Mouse (Mus musculus): ENCODE data around the gene Myo5a. TPM values are rescaled to one million over a fixed set of nuclear protein-coding genes. Genes with fewer than 3 reads are reported as not detected.

The Myo5a gene
- polyA plus RNA-seq, 1 experiment from 2014 or later: 13.4 TPM

- Histone ChIP-seq H3K36me3 (peaks cover 14% of the 10 kb centered on the region; the same call in 1 of the 2 replicates), H3K9me3 (no peaks in the 10 kb centered on the region), H3K27ac (no peak overlapping the region), H3K4me3 (no peak overlapping the region), H3K4me2 (no peak overlapping the region), H3K27me3 (no peaks in the 10 kb centered on the region), H3K9ac (no peak overlapping the region), H3K4me1 (peaks cover 23% of the 10 kb centered on the region)
- ATAC-seq (ENCODE audit: borderline replicate concordance, extremely low read depth, low FRiP score, low TSS enrichment): no peak
- WGBS: 46% methylated on average over 4 of the region's 4 CpGs
Measured at GRCm38 (mm10) chr9:75258792-75259191, 188.0 kb downstream of the Myo5a start.

- Histone ChIP-seq H3K4me2 (no peak overlapping the region), H3K36me3 (peaks cover 14% of the 10 kb centered on the region; the same call in 1 of the 2 replicates), H3K9me3 (no peaks in the 10 kb centered on the region), H3K27me3 (no peaks in the 10 kb centered on the region), H3K4me1 (peaks cover 16% of the 10 kb centered on the region), H3K9ac (no peak overlapping the region), H3K27ac (no peak overlapping the region), H3K4me3 (no peak overlapping the region)
- ATAC-seq (ENCODE audit: borderline replicate concordance, extremely low read depth, low FRiP score, low TSS enrichment): no peak
- 82% methylated on average over 4 of the region's 4 CpGs for whole genome bisulfite sequencing
Measured at GRCm38 (mm10) chr9:75259656-75260055, 188.8 kb downstream of the Myo5a start.

- Histone ChIP-seq H3K4me2 (no peak overlapping the region), H3K36me3 (peaks cover 14% of the 10 kb centered on the region; the same call in 1 of the 2 replicates), H3K9ac (no peak overlapping the region), H3K4me1 (peaks cover 6% of the 10 kb centered on the region; the same call in 1 of the 2 replicates), H3K27me3 (no peaks in the 10 kb centered on the region), H3K9me3 (no peaks in the 10 kb centered on the region), H3K27ac (0 out of 2 replicates have a peak overlapping the region, but pooled peaks have one; percentile 31), H3K4me3 (no peak overlapping the region)
- WGBS: 23% methylated on average over 8 of the region's 8 CpGs
- no peak for ATAC-seq (ENCODE audit: borderline replicate concordance, extremely low read depth, low FRiP score, low TSS enrichment)
Measured at GRCm38 (mm10) chr9:75261332-75261872, 190.6 kb downstream of the Myo5a start.

- WGBS: 63% methylated on average over 8 of the region's 8 CpGs
- H3K27me3 ChIP-seq: no peaks in the 10 kb centered on the region
- H3K4me3 ChIP-seq: no peak overlapping the region
- H3K9ac ChIP-seq: no peak overlapping the region
- H3K27ac ChIP-seq: no peak overlapping the region
- peaks cover 6% of the 10 kb centered on the region; the same call in 1 of the 2 replicates for H3K4me1 ChIP-seq
- H3K36me3 ChIP-seq: peaks cover 10% of the 10 kb centered on the region; the same call in 1 of the 2 replicates
- H3K4me2 ChIP-seq: no peak overlapping the region
- H3K9me3 ChIP-seq: no peaks in the 10 kb centered on the region
- ATAC-seq (ENCODE audit: borderline replicate concordance, extremely low read depth, low FRiP score, low TSS enrichment): no peak
Measured at GRCm38 (mm10) chr9:75262235-75262826, 191.5 kb downstream of the Myo5a start.

GRCm38 (mm10) chr9:75264008-75264718, 193.3 kb downstream of the Myo5a start:
- peaks cover 6% of the 10 kb centered on the region; the same call in 1 of the 2 replicates for H3K4me1 ChIP-seq
- H3K4me3 ChIP-seq: no peak overlapping the region
- H3K9me3 ChIP-seq: no peaks in the 10 kb centered on the region
- peak overlapping the region; percentile 41 for H3K27ac ChIP-seq
- no peak overlapping the region for H3K4me2 ChIP-seq
- 20% methylated on average over 3 of the region's 3 CpGs for WGBS
- peaks cover 2% of the 10 kb centered on the region; the same call in 1 of the 2 replicates for H3K36me3 ChIP-seq
- no peaks in the 10 kb centered on the region for H3K27me3 ChIP-seq
- H3K9ac ChIP-seq: no peak overlapping the region
- ATAC-seq (ENCODE audit: borderline replicate concordance, extremely low read depth, low FRiP score, low TSS enrichment): peak; percentile 92

GRCm38 (mm10) chr9:75267147-75267546, 196.3 kb downstream of the Myo5a start:
- 0 out of 2 replicates have a peak, but pooled peaks cover 6% of the 10 kb centered on the region for H3K36me3 ChIP-seq
- ATAC-seq (ENCODE audit: borderline replicate concordance, extremely low read depth, low FRiP score, low TSS enrichment): no peak
- no peaks in the 10 kb centered on the region for H3K27me3 ChIP-seq
- no peak overlapping the region for H3K4me3 ChIP-seq
- no peaks in the 10 kb centered on the region for H3K9me3 ChIP-seq
- H3K4me1 ChIP-seq: no peaks in the 10 kb centered on the region
- no peak overlapping the region for H3K27ac ChIP-seq
- H3K4me2 ChIP-seq: no peak overlapping the region
- no peak overlapping the region for H3K9ac ChIP-seq
- WGBS: 74% methylated on average over 6 of the region's 6 CpGs

GRCm38 (mm10) chr9:75270382-75270781, 199.6 kb downstream of the Myo5a start:
- no peak overlapping the region for H3K27ac ChIP-seq
- no peak for ATAC-seq (ENCODE audit: borderline replicate concordance, extremely low read depth, low FRiP score, low TSS enrichment)
- H3K27me3 ChIP-seq: no peaks in the 10 kb centered on the region
- 58% methylated on average over 6 of the region's 6 CpGs for WGBS
- no peaks in the 10 kb centered on the region for H3K9me3 ChIP-seq
- H3K9ac ChIP-seq: no peak overlapping the region
- H3K4me2 ChIP-seq: no peak overlapping the region
- H3K4me1 ChIP-seq: no peaks in the 10 kb centered on the region
- H3K36me3 ChIP-seq: peaks cover 15% of the 10 kb centered on the region; the same call in 1 of the 2 replicates
- no peak overlapping the region for H3K4me3 ChIP-seq

GRCm38 (mm10) chr9:75271539-75271938, 200.7 kb downstream of the Myo5a start:
- no peaks in the 10 kb centered on the region for H3K4me1 ChIP-seq
- no peak overlapping the region for H3K9ac ChIP-seq
- no peaks in the 10 kb centered on the region for H3K27me3 ChIP-seq
- peaks cover 15% of the 10 kb centered on the region; the same call in 1 of the 2 replicates for H3K36me3 ChIP-seq
- WGBS: 91% methylated on average over 8 of the region's 8 CpGs
- no peak overlapping the region for H3K4me2 ChIP-seq
- no peak overlapping the region for H3K27ac ChIP-seq
- no peak overlapping the region for H3K4me3 ChIP-seq
- H3K9me3 ChIP-seq: no peaks in the 10 kb centered on the region
- ATAC-seq (ENCODE audit: borderline replicate concordance, extremely low read depth, low FRiP score, low TSS enrichment): no peak

Other genes starting within 250 kb of the Myo5a start
- gene Onecut1, start 209.1 kb upstream of the Myo5a start, polyA plus RNA-seq (2015; fragmentation: Nextera tagmentation; extraction: Ambion mirVana): 0.06 TPM in 1 of 2 replicates, not detected in the other
- 9.6 and 12.0 TPM in 2 replicates for gene Fam214a, start 118.1 kb upstream of the Myo5a start, polyA plus RNA-seq (2015; fragmentation: Nextera tagmentation; extraction: Ambion mirVana)
- gene Arpp19, start 33.4 kb upstream of the Myo5a start, polyA plus RNA-seq (2015; fragmentation: Nextera tagmentation; extraction: Ambion mirVana): 254 and 268 TPM in 2 replicates
- 27.8 and 30.2 TPM in 2 replicates for gene Myo5c, start 161.0 kb downstream of the Myo5a start, polyA plus RNA-seq (2015; fragmentation: Nextera tagmentation; extraction: Ambion mirVana)
- gene Gnb5, start 235.3 kb downstream of the Myo5a start, polyA plus RNA-seq (2015; fragmentation: Nextera tagmentation; extraction: Ambion mirVana): 15.1 and 15.6 TPM in 2 replicates

All from lung, embryonic 15.5 days (tissue).